Mouse (Mus musculus) NIH3T3 (cell line): ENCODE data around the gene Efna1.
A peak's percentile ranks its signal among the peaks of the same experiment; 100 is the strongest.

Experiments used
- DNase-seq: peaks from one replicate; pipeline ENCODE4 v3.0.0-alpha.2; 2012; ENCODE audit warnings: low read depth

Efna1 gene

GRCm38 (mm10) chr3:89278107-89278506 lies 2.8 kb downstream of the Efna1 start:
- DNase-seq = no peak

- peak; percentile 68 for DNase-seq
These were observed 3.5 kb downstream of the Efna1 start for GRCm38 (mm10) chr3:89277281-89278021.

GRCm38 (mm10) chr3:89276061-89276460 lies 4.9 kb downstream of the Efna1 start:
- no peak for DNase-seq

GRCm38 (mm10) chr3:89271760-89272159 lies 9.2 kb downstream of the Efna1 start:
- DNase-seq = peak; percentile 43

GRCm38 (mm10) chr3:89270891-89271290 lies 10.1 kb downstream of the Efna1 start:
- peak; percentile 88 for DNase-seq

- DNase-seq = peak; percentile 86
These were observed 10.7 kb downstream of the Efna1 start, which contains the start of gene Slc50a1 for GRCm38 (mm10) chr3:89270051-89270755. Gene Slc50a1 (minus strand): TSS chr3:89270570.

GRCm38 (mm10) chr3:89268916-89269315 lies 12.0 kb downstream of the Efna1 start:
- no peak for DNase-seq

- peak; percentile 86 for DNase-seq
These were observed 14.5 kb downstream of the Efna1 start for GRCm38 (mm10) chr3:89266439-89266893.

- DNase-seq = no peak
These were observed 18.5 kb downstream of the Efna1 start for GRCm38 (mm10) chr3:89262417-89262816.

- DNase-seq = no peak
These were observed 20.7 kb downstream of the Efna1 start for GRCm38 (mm10) chr3:89260211-89260610.

GRCm38 (mm10) chr3:89259076-89259475 lies 21.9 kb downstream of the Efna1 start, which contains the start of gene Dpm3:
Gene Dpm3 (plus strand): TSS chr3:89259358.
- DNase-seq = no peak

GRCm38 (mm10) chr3:89256177-89256576 lies 24.8 kb downstream of the Efna1 start:
- DNase-seq = peak; percentile 58

- DNase-seq = no peak
These were observed 25.9 kb downstream of the Efna1 start for GRCm38 (mm10) chr3:89254994-89255393.

GRCm38 (mm10) chr3:89251365-89251895 lies 29.5 kb downstream of the Efna1 start:
- no peak for DNase-seq

- DNase-seq = peak; percentile 76
These were observed 30.4 kb downstream of the Efna1 start for GRCm38 (mm10) chr3:89250435-89251040.

- DNase-seq = no peak
These were observed 33.5 kb downstream of the Efna1 start for GRCm38 (mm10) chr3:89247466-89247865.

- peak; percentile 95 for DNase-seq
These were observed 34.5 kb downstream of the Efna1 start, which contains the start of gene Trim46 for GRCm38 (mm10) chr3:89246261-89247100. Gene Trim46 (minus strand): TSS chr3:89246309.

- DNase-seq = peak; percentile 86
These were observed 35.2 kb downstream of the Efna1 start, which contains the start of gene Krtcap2 for GRCm38 (mm10) chr3:89245688-89246171. Gene Krtcap2 (plus strand): TSS chr3:89245966.

GRCm38 (mm10) chr3:89244982-89245687 lies 35.8 kb downstream of the Efna1 start:
- peak; percentile 77 for DNase-seq
